Mouse (Mus musculus) megakaryocyte, embryonic 14.5 days (primary cell): ENCODE measurements at regions not wholly inside any gene's neighbourhood (a gene's known extent, or its start where the extent isn't known, plus 50 kb on each side); places are given as distances from the start of the nearest gene placed in this dataset.

Experiments
- H3K27me3 ChIP-seq: replicated peaks from 2 replicates; pipeline ENCODE3; 2012; ENCODE audit warnings: inconsistent platforms
- H3K36me3 ChIP-seq: replicated peaks from 2 replicates; pipeline ENCODE3; 2012; ENCODE audit warnings: low read length, inconsistent platforms, mixed read lengths
- H3K4me1 ChIP-seq: 2 replicates; pipeline ENCODE4 v1.6.1; 2012; ENCODE audit warnings: inconsistent platforms
- H3K4me3 ChIP-seq: replicated peaks from 2 replicates; pipeline ENCODE3; 2012; ENCODE audit warnings: moderate library complexity, mild to moderate bottlenecking, inconsistent platforms
- H3K9me3 ChIP-seq: 2 replicates; pipeline ENCODE4 v1.6.1; 2012; ENCODE audit warnings: inconsistent platforms
- FLI1 ChIP-seq: IDR thresholded peaks from 2 replicates; pipeline ENCODE4 v1.6.1; 2012; ENCODE audit warnings: low read length, inconsistent platforms, mixed read lengths
- GATA1 ChIP-seq: IDR thresholded peaks from 3 replicates; pipeline ENCODE4 v1.6.1; 2012; ENCODE audit warnings: mixed read lengths, low read length, inconsistent platforms, borderline replicate concordance

DNA sequence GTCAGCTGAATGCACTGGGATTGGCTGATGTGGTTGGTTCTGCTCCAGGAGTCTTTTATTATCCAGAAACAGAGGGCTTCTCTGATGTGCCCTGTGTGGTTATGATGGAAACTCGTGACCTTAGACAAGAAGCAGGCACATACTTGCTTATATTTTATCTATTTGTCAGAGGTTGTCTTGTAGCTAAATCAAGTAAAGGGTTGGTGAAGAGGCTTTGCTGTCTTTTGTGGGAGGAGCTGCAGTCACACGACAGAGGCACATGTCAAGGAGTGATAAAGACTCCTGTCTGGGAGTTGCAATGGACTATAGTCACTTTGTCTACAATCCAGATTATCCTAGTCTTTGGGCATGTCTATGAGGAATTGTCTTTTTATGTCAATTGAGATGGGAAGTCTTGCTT lies 2149.9 kb upstream of the Lrrc6 start:
- H3K4me1 ChIP-seq = no peaks in the 10 kb centered on the region
- no peaks in the 10 kb centered on the region for H3K27me3 ChIP-seq
- no peak for TF ChIP-seq GATA1
- H3K4me3 ChIP-seq = no peak overlapping the region
- 0 out of 2 replicates have a peak, but pooled peaks cover 10% of the 10 kb centered on the region for H3K9me3 ChIP-seq
- no peaks in the 10 kb centered on the region for H3K36me3 ChIP-seq

DNA sequence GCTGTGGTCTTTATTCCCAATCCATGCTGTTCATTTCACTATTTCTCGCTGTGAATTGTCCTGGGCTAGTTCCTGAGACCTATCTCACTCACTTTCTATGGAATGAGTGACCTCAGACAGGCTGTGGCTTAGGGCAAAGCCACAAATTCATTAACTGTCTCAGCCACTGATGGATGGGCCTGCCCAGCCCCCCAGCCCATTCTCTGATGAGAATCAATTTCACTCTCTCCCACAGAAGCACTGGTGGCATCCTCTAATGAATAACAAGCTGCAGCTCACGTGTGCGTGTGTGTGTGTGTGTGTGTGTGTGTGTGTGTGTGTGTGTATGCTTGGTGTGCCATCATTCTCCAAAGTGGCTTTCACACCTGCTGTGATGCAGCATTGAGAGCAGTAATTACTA lies 2149.3 kb upstream of the Lrrc6 start:
- Histone ChIP-seq H3K36me3 (no peaks in the 10 kb centered on the region), H3K4me3 (no peak overlapping the region), H3K27me3 (no peaks in the 10 kb centered on the region), H3K9me3 (0 out of 2 replicates have a peak, but pooled peaks cover 10% of the 10 kb centered on the region), H3K4me1 (no peaks in the 10 kb centered on the region)
- TF ChIP-seq GATA1 (no peak), FLI1 (no peak)

DNA sequence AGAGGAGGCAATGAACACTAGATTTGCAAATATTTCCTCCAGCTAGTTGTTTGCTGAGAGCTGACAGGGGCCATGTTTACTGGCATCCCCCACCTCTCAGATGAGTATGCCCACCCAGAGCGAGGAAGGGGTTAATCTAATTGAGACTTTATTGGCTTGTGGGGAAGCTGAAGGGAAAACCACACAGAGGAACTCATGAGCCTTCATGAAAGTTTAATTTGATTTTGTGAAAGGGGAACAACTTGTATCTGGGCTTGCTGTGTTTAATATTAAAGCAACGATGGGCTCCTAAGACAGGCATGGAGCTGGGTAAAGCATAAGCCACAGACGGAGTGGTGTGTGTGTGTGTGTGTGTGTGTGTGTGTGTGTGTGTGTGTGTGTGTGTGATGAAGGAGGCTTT lies 2146.2 kb upstream of the Lrrc6 start:
- Histone ChIP-seq H3K27me3 (no peaks in the 10 kb centered on the region), H3K36me3 (no peaks in the 10 kb centered on the region), H3K9me3 (peaks cover 20% of the 10 kb centered on the region), H3K4me1 (no peaks in the 10 kb centered on the region), H3K4me3 (no peak overlapping the region)
- no peak for TF ChIP-seq FLI1
- TF ChIP-seq GATA1 = no peak

DNA sequence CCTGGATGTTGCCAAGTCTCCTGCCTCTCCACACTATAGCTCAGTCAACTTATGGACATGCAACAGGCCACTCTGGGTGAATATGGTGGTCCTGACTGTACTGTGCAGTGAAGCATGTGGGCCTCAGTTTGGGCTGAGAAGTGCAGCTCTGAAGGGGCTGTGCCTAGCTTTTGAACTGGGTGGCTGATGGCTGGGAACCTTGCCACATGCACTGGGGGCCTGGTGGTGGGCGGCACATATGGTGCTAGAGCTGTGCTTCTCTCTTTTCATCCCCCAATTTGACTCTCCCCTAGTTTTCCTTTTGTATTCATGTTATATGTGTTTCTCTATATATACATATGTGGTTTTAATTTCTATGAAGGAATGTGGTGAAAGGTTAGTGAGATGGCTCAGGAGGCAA lies 2144.2 kb upstream of the Lrrc6 start:
- no peak overlapping the region for H3K4me3 ChIP-seq
- peaks cover 20% of the 10 kb centered on the region for H3K9me3 ChIP-seq
- TF ChIP-seq GATA1 = no peak
- TF ChIP-seq FLI1 = no peak
- no peaks in the 10 kb centered on the region for H3K27me3 ChIP-seq
- H3K4me1 ChIP-seq = no peaks in the 10 kb centered on the region
- H3K36me3 ChIP-seq = no peaks in the 10 kb centered on the region

- no peak for TF ChIP-seq FLI1
- no peak for TF ChIP-seq GATA1
- H3K9me3 ChIP-seq = no peaks in the 10 kb centered on the region
- H3K4me1 ChIP-seq = no peaks in the 10 kb centered on the region; the same call in 1 of the 2 replicates
- no peak overlapping the region for H3K4me3 ChIP-seq
- H3K27me3 ChIP-seq = no peaks in the 10 kb centered on the region
- H3K36me3 ChIP-seq = no peaks in the 10 kb centered on the region
Measured at GRCm38 (mm10) chr15:68635633-68636032, 2134.9 kb upstream of the Lrrc6 start.

GRCm38 (mm10) chr15:68626976-68627375 lies 2126.3 kb upstream of the Lrrc6 start:
- Histone ChIP-seq H3K27me3 (no peaks in the 10 kb centered on the region), H3K4me3 (no peak overlapping the region), H3K36me3 (no peaks in the 10 kb centered on the region), H3K9me3 (peaks cover 5% of the 10 kb centered on the region; the same call in 1 of the 2 replicates), H3K4me1 (no peaks in the 10 kb centered on the region)
- TF ChIP-seq GATA1 (no peak), FLI1 (no peak)

DNA sequence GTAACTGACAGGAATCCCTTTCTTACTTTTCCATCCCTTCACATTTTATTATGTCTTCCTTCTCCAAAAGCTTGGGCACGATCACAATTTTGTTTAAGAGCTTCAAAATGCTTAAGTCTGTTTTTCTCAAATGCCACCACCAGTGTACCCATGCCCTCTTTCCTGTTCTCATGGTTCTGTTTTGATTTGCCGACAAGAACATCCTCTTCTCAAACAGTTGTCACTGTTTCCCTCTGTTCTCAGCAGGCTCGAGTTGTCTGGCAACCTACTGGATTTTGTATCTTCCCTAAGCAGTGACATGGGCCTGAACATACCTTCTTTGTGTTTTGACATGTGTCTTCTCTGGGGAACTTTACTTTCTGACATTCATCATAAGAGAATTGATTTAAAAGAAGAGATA lies 2124.1 kb upstream of the Lrrc6 start:
- no peaks in the 10 kb centered on the region for H3K4me1 ChIP-seq
- no peaks in the 10 kb centered on the region for H3K27me3 ChIP-seq
- peaks cover 6% of the 10 kb centered on the region; the same call in 1 of the 2 replicates for H3K9me3 ChIP-seq
- TF ChIP-seq FLI1 = no peak
- TF ChIP-seq GATA1 = no peak
- no peaks in the 10 kb centered on the region for H3K36me3 ChIP-seq
- H3K4me3 ChIP-seq = no peak overlapping the region

DNA sequence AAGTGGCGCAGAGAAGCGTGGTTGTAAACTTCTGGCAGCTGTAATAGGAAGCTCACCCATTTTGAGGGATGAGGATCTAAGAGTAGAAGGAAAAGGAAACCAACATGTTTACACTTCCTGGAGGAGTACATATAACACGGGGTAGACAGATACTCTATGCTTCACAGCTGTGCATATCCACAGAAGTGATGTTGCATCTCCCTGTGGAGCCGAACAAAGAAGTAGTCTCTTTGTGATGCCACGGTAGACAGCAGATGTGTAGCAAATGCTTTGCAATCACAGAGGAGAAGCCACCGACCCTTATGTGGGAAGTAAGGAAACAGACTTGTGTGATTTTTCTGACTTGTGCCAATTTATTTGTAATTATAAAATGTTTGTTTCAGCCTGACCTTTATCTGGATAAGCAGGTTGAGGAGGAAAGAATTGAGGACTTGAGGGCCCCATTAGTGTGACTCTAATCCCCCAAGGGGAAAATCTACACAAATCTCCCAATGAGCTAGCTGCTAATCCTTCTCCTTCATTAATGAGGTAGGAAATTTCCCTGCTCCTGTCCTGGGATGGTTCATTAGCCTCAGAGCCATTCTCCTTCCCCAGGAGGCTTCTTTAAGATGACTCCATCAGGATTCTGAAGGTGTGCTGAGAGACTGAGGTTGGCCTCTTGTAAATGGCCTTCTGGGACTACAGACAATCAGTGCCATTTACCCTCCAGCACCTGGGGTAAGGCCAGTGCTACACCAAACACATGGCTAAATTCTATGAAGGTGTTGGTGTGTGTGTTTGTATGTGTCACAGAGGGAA lies 2119.9 kb upstream of the Lrrc6 start:
- TF ChIP-seq FLI1 (no peak), GATA1 (no peak)
- no peaks in the 10 kb centered on the region for H3K27me3 ChIP-seq
- H3K4me3 ChIP-seq = no peak overlapping the region
- peaks cover 6% of the 10 kb centered on the region; the same call in 1 of the 2 replicates for H3K9me3 ChIP-seq
- no peaks in the 10 kb centered on the region for H3K36me3 ChIP-seq
- H3K4me1 ChIP-seq = no peaks in the 10 kb centered on the region

- no peaks in the 10 kb centered on the region for H3K4me1 ChIP-seq
- TF ChIP-seq GATA1 (no peak), FLI1 (no peak)
- H3K36me3 ChIP-seq = no peaks in the 10 kb centered on the region
- H3K4me3 ChIP-seq = no peak overlapping the region
- H3K27me3 ChIP-seq = no peaks in the 10 kb centered on the region
- peaks cover 15% of the 10 kb centered on the region; the same call in 1 of the 2 replicates for H3K9me3 ChIP-seq
Measured at GRCm38 (mm10) chr15:68606110-68606791, 2105.5 kb upstream of the Lrrc6 start.

DNA sequence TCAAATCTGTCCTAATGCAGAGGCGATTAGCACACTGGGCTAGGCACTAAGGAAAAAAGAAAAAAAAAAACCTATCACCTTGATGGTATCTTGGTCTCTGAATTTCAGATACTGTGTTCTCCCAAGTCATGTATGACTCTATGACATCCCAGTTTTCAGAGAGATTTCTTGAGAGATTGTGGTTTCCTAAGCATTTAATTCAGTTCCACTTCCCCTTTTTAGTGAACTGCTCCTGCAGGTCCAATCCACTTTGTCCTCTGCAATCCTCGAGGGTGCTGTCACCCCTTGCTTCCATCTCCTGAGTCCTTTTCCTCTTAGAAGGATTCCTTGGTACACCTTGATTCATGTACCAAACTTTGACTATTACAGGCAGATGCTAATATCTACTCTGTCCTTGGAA lies 2104.8 kb upstream of the Lrrc6 start:
- Histone ChIP-seq H3K4me3 (no peak overlapping the region), H3K9me3 (peaks cover 15% of the 10 kb centered on the region; the same call in 1 of the 2 replicates), H3K4me1 (no peaks in the 10 kb centered on the region), H3K27me3 (no peaks in the 10 kb centered on the region), H3K36me3 (no peaks in the 10 kb centered on the region)
- TF ChIP-seq GATA1 (no peak), FLI1 (no peak)
